Mouse (Mus musculus) heart, adult 8-10 months (tissue): Measurements from ENCODE around the gene Nsun6. TPM values are rescaled to one million over a fixed set of nuclear protein-coding genes. Genes with fewer than 3 reads are reported as not detected.
A peak's percentile ranks its signal among the peaks of the same experiment; 100 is the strongest.

ENCODE experiments used
- DNase-seq: peaks from one replicate; pipeline ENCODE4 v3.0.0; 2022; ENCODE audit warnings: low spot score
- total RNA-seq, 4 experiments: library from RNA; stranded (reverse); gene quantifications; 2 replicates each; pipeline ENCODE4 v1.2.4; 2022

The Nsun6 gene
- 1 to 10 TPM; 4.6 to 6.7 (median 5.5) TPM for total RNA-seq

GRCm38 (mm10) chr2:15054945-15055637 is at the start of gene Nsun6:
Nsun6 (minus strand) TSS chr2:15055069.
- peak; percentile 95 for DNase-seq

- DNase-seq, result no peak
Observed at GRCm38 (mm10) chr2:15104386-15104785, 49.5 kb upstream of the Nsun6 start.

- DNase-seq, result no peak
Observed at GRCm38 (mm10) chr2:15096514-15097090, 41.7 kb upstream of the Nsun6 start.

- no peak for DNase-seq
Observed at GRCm38 (mm10) chr2:15087308-15087707, 32.4 kb upstream of the Nsun6 start.

GRCm38 (mm10) chr2:15083702-15084101 is 28.8 kb upstream of the Nsun6 start:
- no peak for DNase-seq

GRCm38 (mm10) chr2:15067091-15067490 is 12.2 kb upstream of the Nsun6 start:
- no peak for DNase-seq

- DNase-seq, result no peak
Observed at GRCm38 (mm10) chr2:15065447-15065846, 10.6 kb upstream of the Nsun6 start.

GRCm38 (mm10) chr2:15064380-15065269 is 9.8 kb upstream of the Nsun6 start:
- DNase-seq, result no peak

- peak; percentile 68 for DNase-seq
Observed at GRCm38 (mm10) chr2:15063815-15064214, 8.9 kb upstream of the Nsun6 start.

GRCm38 (mm10) chr2:15060856-15061255 is 6.0 kb upstream of the Nsun6 start:
- no peak for DNase-seq

- peak; percentile 53 for DNase-seq
Observed at GRCm38 (mm10) chr2:15058227-15058626, 3.4 kb upstream of the Nsun6 start.

GRCm38 (mm10) chr2:15055741-15056151 is 877 bp upstream of the Nsun6 start:
- no peak for DNase-seq

- no peak for DNase-seq
Observed at GRCm38 (mm10) chr2:15054496-15054895, 373 bp downstream of the Nsun6 start.

GRCm38 (mm10) chr2:15049117-15049873 is 5.6 kb downstream of the Nsun6 start, which contains the start of gene Arl5b:
Arl5b (plus strand) TSS chr2:15049395.
- peak; percentile 96 for DNase-seq

GRCm38 (mm10) chr2:15040326-15040725 is 14.5 kb downstream of the Nsun6 start:
- no peak for DNase-seq

- DNase-seq, result peak; percentile 81
Observed at GRCm38 (mm10) chr2:15038705-15039104, 16.2 kb downstream of the Nsun6 start.

- no peak for DNase-seq
Observed at GRCm38 (mm10) chr2:15027816-15028215, 27.1 kb downstream of the Nsun6 start.

- DNase-seq, result no peak
Observed at GRCm38 (mm10) chr2:15026817-15027216, 28.1 kb downstream of the Nsun6 start.

- DNase-seq, result no peak
Observed at GRCm38 (mm10) chr2:15008072-15008471, 46.8 kb downstream of the Nsun6 start.

GRCm38 (mm10) chr2:15007531-15007930 is 47.3 kb downstream of the Nsun6 start:
- DNase-seq, result no peak

GRCm38 (mm10) chr2:14997836-14998235 is 57.0 kb downstream of the Nsun6 start:
- DNase-seq, result no peak

- no peak for DNase-seq
Observed at GRCm38 (mm10) chr2:14996036-14996435, 58.8 kb downstream of the Nsun6 start.
